Mouse (Mus musculus) embryonic fibroblast, embryonic 13.5 days (primary cell): ENCODE results near the gene Dner.

Source experiments
- CTCF ChIP-seq: IDR thresholded peaks from 2 replicates; pipeline ENCODE4 v1.5.1; 2011; ENCODE audit warnings: mild to moderate bottlenecking, control low read depth, low read length, moderate library complexity, borderline replicate concordance; ENCODE audit not compliant: insufficient read depth
- POLR2A ChIP-seq: IDR thresholded peaks from 2 replicates; pipeline ENCODE4 v1.6.1; 2011; ENCODE audit warnings: low read depth, mild to moderate bottlenecking, control low read depth, low read length, moderate library complexity

- no peak for TF ChIP-seq CTCF
- no peak for TF ChIP-seq POLR2A
Observed at GRCm38 (mm10) chr1:84449566-84450278, 246.3 kb downstream of the Dner start.
